Mouse (Mus musculus) megakaryocyte-erythroid progenitor cell, adult 5-6 weeks (primary cell): ENCODE measurements around the gene Layn. TPM values are rescaled to one million over a fixed set of nuclear protein-coding genes. Genes with fewer than 3 reads are reported as not detected.

Experiments used
- total RNA-seq, 2 experiments: library from RNA; stranded (forward) in 1 of 2; stranded (reverse) in 1 of 2; fragments of 200-1000, 215-1000 nt in 1 of 2; fragments of >200 nt in 1 of 2; fragmentation: Nextera tagmentation in 1 of 2; gene quantifications; 2 replicates each; pipeline ENCODE4 v1.2.3; 2014 to 2017

The Layn gene
- total RNA-seq, 2 experiments from 2014 or later: not detected

Other genes with a start within 250 kb of the Layn start
- gene Ppp2r1b, start 231.8 kb downstream of the Layn start, total RNA-seq (2014; fragmentation: Nextera tagmentation): 89.1 and 93.7 TPM in 2 replicates
- 88.2 and 109 TPM in 2 replicates for gene Ppp2r1b, start 231.8 kb downstream of the Layn start, total RNA-seq (2017)
- 28.4 and 41.0 TPM in 2 replicates for gene Sik2, start 68.0 kb downstream of the Layn start, total RNA-seq (2014; fragmentation: Nextera tagmentation)
- gene Sik2, start 68.0 kb downstream of the Layn start, total RNA-seq (2017): 10.6 and 13.2 TPM in 2 replicates
- gene Btg4, start 16.2 kb downstream of the Layn start, total RNA-seq (2014; fragmentation: Nextera tagmentation): not detected in 2 replicates
- gene Btg4, start 16.2 kb downstream of the Layn start, total RNA-seq (2017): not detected in 2 replicates
- gene 4833427G06Rik, start 25.0 kb upstream of the Layn start, total RNA-seq (2014; fragmentation: Nextera tagmentation): not detected in 2 replicates
- gene 4833427G06Rik, start 25.0 kb upstream of the Layn start, total RNA-seq (2017): not detected in 2 replicates
- 0.20 and 0.48 TPM in 2 replicates for gene Gm32742, start 88.4 kb upstream of the Layn start, total RNA-seq (2014; fragmentation: Nextera tagmentation)
- 0.11 TPM in 1 of 2 replicates, not detected in the other for gene Gm32742, start 88.4 kb upstream of the Layn start, total RNA-seq (2017)
- gene Pou2af1, start 136.6 kb upstream of the Layn start, total RNA-seq (2014; fragmentation: Nextera tagmentation): 0.92 and 9.3 TPM in 2 replicates
- 0.66 TPM in 1 of 2 replicates, not detected in the other for gene Pou2af1, start 136.6 kb upstream of the Layn start, total RNA-seq (2017)
- 0.55 TPM in 1 of 2 replicates, not detected in the other for gene Colca2, start 201.5 kb upstream of the Layn start, total RNA-seq (2014; fragmentation: Nextera tagmentation)
- gene Colca2, start 201.5 kb upstream of the Layn start, total RNA-seq (2017): 0.65 TPM in 1 of 2 replicates, not detected in the other